Mouse (Mus musculus) B cell, adult 67 days (primary cell): Measurements from ENCODE around the gene Bcr. TPM values are rescaled to one million over a fixed set of nuclear protein-coding genes. Genes with fewer than 3 reads are reported as not detected.

ENCODE experiments used
- total RNA-seq, 2 experiments: library from RNA; stranded (reverse); gene quantifications; 4 replicates each; pipeline ENCODE4 v1.2.4; 2023

The Bcr gene
- 10 to 100 TPM; 19.4 to 22.2 TPM for total RNA-seq

DNA sequence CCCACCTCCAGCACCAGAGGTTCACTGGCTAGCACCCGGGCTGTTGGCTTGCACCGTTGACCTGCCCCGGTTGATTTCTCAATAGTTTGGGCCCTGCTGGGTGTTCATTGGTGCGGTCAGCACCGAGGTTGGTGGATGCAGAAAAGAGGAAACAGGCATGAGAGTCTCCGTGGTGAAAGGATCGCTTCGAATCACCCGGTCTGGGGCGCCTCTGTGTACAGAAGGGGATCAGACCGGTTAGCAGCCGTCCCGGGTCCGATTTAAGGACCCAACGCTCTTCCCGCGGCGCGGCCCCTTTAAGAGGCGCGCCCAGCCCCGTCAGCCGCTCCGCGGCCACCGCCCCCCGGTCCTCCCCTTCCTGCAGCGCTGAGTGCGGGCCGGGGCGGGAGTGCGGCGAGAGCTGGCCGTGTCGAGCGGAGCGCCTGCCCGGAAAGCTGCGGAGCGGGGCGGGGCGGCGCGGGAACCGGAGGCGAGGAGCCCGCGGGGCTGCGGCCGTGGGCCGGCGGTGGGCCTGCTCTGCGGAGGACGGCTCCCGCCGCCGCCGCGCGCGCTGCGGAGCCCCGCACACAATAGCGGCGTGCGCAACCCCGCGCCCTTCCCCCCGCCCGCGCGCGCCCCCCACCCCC lies at the start of gene Bcr:
Gene Bcr, plus strand, starts transcription at position 376 of the 626 bp plus-strand sequence.

DNA sequence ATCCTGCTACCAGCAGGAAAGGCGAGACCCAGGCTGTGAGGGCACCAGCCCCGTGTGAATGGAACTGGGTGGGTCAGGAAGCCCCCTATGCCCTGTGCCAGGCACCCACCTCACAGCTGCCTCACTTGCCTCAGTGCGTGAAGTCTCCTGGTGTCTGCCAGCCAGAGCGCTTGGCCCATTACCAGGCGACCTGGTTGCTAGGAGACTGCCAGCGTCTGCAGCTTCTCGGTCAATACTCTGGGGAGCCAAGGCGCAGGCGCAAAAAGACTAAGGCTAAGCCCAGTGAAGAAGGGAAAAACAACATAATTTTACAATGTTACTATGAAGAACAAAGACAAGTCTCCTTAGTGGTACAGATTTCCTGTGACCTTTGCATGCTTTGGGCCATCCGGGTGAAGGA lies 28.0 kb upstream of the Bcr start, which contains the start of gene Rsph14:
Gene Rsph14, minus strand, starts transcription at position 192 of the 400 bp plus-strand sequence.

DNA sequence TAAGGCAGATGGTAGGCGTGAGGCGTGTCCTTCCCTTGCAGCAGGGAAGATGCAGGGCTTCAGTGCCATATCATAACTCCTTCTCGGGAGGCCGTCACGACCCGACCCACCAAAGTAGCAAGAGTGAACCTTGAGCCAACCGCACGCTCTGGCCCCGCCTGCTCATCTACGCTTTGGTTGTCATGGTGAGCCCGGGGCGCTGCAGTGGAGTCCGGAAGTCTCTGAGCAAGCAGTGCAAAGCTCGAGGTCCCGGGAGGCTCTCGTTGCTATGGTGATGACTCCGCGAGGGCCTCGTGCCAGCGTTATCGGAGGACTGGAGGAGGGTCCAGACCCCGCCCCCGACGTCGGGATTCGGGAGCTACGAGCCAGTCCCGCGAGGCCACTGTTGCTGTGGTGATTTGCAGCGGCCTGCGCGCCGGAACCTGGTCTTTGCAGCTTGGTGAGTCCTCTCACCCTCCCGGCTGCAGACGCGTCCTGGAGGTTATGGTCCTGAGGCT lies 23.5 kb upstream of the Bcr start, which contains the start of gene Rab36:
Gene Rab36, plus strand, starts transcription at position 176 of the 497 bp plus-strand sequence.

DNA sequence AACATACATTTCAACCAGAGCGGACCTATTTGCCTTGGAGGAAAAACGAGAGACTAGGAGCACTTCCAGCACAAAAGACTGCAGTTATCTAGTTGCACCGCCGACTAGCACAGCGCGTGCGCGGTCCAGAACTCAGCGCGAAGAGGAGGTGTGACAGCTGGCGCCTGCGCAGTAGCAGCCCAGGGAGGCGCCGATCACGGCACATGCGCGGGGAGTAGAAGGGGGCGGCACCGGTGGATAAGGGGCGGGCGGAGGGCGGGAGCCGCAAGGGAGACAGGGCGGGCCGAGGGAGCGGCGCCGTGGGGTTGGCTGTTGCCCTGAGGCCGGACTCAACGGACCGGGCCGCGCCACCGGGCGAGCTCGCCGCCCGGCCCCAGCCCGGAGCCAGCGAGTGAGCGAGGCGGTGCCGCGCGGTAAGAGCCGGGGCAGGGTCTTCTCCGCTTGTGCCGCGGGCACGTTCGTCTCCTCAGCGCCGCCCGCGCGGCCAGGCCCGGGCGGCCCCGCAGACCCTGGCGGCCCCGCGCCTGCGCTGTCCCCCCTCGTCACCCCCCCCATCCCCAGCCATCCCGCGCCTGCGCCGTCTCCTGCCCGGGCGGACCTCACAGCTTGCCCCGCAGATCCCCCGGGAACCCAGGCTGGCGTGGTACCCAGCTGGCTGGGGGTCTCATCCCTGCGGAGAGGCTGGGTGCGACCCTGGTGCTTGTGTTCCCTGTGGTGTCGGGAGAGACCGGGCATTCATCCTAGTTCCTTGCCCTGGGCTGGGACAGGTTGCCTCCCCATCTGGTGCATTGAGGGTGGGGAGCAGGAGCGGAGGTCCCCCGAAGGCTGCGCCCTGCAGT lies 151.6 kb downstream of the Bcr start, which contains the start of gene Specc1l:
Gene Specc1l, plus strand, starts transcription at position 267 of the 839 bp plus-strand sequence.

Other genes starting within 250 kb of the Bcr start
- not detected for gene Gnaz, start 93.4 kb upstream of the Bcr start, total RNA-seq
- not detected for gene Rsph14, start 28.0 kb upstream of the Bcr start, total RNA-seq
- gene Rab36, start 23.5 kb upstream of the Bcr start, total RNA-seq, result under 1 TPM in 1 of 2 experiments, not detected in 1; 0.53 TPM
- gene Specc1l, start 151.5 kb downstream of the Bcr start, total RNA-seq, result 10 to 100 TPM; 68.7 to 75.9 TPM